In genomic region chr10:99226782-99227181, GRCm38 (mm10) we compare ENCODE assay signal across 17 mouse cellular contexts.
"Had no signal": no experiment of that assay in that cellular context is flagged by ENCODE, and none has a peak within 500 bp of the region (broad histone marks: within the 10 kb centered on the region; RNA-seq: fewer than 3 reads in every experiment).

No protein-coding gene starts in this region.

- ATAC-seq: liver, postnatal 0 days; midbrain, embryonic 13.5 days; midbrain, embryonic 15.5 days had no signal

- H3K27me3 ChIP-seq: midbrain, embryonic 13.5 days; midbrain, embryonic 15.5 days; neural tube, embryonic 12.5 days; stomach, embryonic 15.5 days had no signal

- H3K36me3 ChIP-seq: midbrain, embryonic 13.5 days; midbrain, embryonic 15.5 days; neural tube, embryonic 12.5 days; stomach, embryonic 15.5 days had no signal

- H3K4me3 ChIP-seq: megakaryocyte, embryonic 14.5 days; midbrain, embryonic 13.5 days; midbrain, embryonic 15.5 days; neural tube, embryonic 12.5 days; stomach, embryonic 15.5 days had no signal

- H3K4me2 ChIP-seq: midbrain, embryonic 11.5 days; midbrain, embryonic 13.5 days; midbrain, embryonic 15.5 days; neural tube, embryonic 12.5 days; stomach, embryonic 15.5 days had no signal

- H3K9me3 ChIP-seq: megakaryocyte, embryonic 14.5 days; midbrain, embryonic 13.5 days; midbrain, embryonic 15.5 days; neural tube, embryonic 12.5 days; stomach, embryonic 15.5 days had no signal

- DNase-seq: liver, postnatal 0 days; lung, adult 2 months; lung, postnatal 14 days; lung, postnatal 36 days; right cerebral cortex, postnatal 25 days; right cerebral cortex, postnatal 4 days; thymus, adult 2 months; thymus, postnatal 25 days; thymus, postnatal 4 days had no signal

- H3K27ac ChIP-seq: macrophage; midbrain, embryonic 13.5 days; midbrain, embryonic 15.5 days; neural tube, embryonic 12.5 days; stomach, embryonic 15.5 days; stomach, postnatal 0 days had no signal

- H3K9ac ChIP-seq: liver, postnatal 0 days; midbrain, embryonic 13.5 days; midbrain, embryonic 15.5 days; neural tube, embryonic 12.5 days; stomach, embryonic 15.5 days had no signal
